Mouse (Mus musculus) left cerebral cortex, postnatal 14 days (tissue): ENCODE measurements at regions not wholly inside any gene's neighbourhood (a gene's known extent, or its start where the extent isn't known, plus 50 kb on each side); places are given as distances from the start of the nearest gene placed in this dataset.

Experiments used
- DNase-seq, 2 experiments: peaks; one replicate each; pipeline ENCODE4 v3.0.0; 2021 to 2022; ENCODE audit warnings: low spot score in 2 of 2, mixed read lengths in 1 of 2
- intact Hi-C: fragments of 180-260 bp; cut with DNase I; formaldehyde crosslinking; loops from one replicate; pipeline ENCODE4 v1.15.1; 2025

- DNase-seq = no peak
- intact Hi-C loops = no loop called here
These were observed 226.9 kb downstream of the Ar start for GRCm38 (mm10) chrX:98375437-98375836.

DNA sequence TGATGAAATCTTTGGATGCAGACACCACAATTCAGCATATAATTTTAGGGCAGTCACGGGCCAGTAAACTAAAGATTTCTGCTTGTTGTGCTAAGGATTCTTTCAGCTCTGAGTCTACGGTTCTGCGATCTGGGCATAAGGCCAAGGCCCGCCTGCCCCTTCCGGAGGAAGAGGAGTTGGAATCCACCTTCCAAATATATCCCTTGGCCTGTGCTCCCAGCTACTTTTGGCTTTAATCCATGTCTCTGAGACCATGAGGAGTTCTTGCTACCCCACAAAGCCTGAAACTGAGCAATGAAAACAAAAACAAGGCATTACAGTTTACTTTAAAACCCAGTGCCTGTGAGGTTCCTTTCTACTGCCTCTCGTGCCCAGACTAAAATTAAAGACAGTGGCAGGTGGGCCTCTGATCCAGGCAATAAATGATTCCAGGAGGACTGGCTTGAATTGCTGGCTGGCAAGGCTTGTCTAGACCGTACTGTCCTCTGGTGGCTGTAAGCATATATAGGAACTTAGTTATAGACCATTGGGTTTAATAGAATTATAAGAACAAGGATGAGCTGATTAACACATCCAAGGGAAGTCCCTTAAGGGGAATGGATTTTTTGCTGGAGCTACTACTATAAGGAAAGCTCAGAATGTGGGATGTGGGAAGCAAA, 231.8 kb downstream of the Ar start:
- DNase-seq = peak in 1 of 2 experiments; percentile 7
- intact Hi-C loops = no loop called here

GRCm38 (mm10) chrX:98384017-98384416, 235.4 kb downstream of the Ar start:
- intact Hi-C loops = no loop called here
- no peak for DNase-seq

GRCm38 (mm10) chrX:98392376-98392775, 243.8 kb downstream of the Ar start:
- DNase-seq = peak in 1 of 2 experiments; percentile 32
- intact Hi-C loops = no loop called here

GRCm38 (mm10) chrX:98409090-98409489, 260.5 kb downstream of the Ar start:
- DNase-seq = no peak
- intact Hi-C loops = no loop called here

- intact Hi-C loops = no loop called here
- DNase-seq = no peak
These were observed 270.9 kb downstream of the Ar start for GRCm38 (mm10) chrX:98419437-98419836.

DNA sequence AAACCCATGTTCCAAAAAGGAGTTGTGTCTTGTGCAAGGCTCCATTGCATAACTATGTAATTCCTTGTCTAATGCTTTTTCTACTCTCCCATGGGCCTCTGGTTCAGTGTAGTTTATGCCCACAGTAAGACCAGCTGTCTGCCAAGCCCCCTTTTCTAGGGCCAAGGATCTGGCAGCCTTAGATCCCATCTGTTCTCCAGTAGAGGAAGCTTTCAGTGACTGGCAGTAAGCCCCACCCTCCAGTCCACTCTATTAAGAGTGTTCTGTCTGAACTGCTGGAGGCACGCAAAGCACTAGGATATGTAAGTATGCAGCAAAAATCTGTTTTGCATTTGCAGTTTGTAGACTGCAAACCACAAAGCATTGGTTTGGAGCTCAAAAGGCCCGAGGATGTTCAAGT, 303.5 kb downstream of the Ar start:
- no peak for DNase-seq
- intact Hi-C loops = no loop called here

DNA sequence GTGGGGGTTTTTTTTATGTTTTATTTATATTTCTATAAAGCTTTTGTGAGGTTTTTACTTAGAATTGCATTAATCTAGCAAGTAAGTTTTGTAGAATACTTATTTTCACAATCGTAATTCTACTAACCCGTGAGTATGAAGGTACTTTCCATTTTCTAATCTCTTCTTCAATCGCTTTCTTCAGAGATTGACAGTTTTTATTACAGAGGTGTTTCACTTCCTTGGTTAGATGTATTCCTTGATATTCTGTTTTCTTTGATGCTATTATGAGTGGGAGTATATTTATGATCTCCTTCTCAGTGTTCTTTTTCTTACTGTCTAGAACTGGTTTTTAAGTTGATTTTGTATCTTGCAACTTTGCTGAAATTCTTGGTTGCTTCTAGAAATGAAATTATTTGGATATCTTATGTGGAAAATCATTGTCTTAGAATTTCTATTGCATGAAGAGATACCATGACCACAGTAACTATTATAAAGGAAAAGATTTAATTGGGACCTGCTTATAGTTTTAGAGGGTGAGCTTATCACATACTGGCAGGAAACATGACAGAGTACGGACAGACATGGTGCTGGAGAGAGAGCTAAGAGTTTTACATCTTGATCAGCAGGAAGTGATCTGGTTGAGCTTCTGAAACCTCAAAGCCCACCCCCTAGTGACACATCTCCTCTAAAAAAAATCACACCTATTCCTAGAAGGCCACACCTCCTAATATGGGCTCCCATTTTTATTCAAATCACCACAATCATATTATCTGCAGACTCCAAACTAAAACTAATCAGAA, 328.1 kb downstream of the Ar start:
- intact Hi-C loops = no loop called here
- no peak for DNase-seq
